Mouse (Mus musculus) CD8-positive naive resting alpha-beta T cell, adult 2 months (primary cell): ENCODE measurements around the gene Elf2.
A peak's percentile ranks its signal among the peaks of the same experiment; 100 is the strongest.

Source experiments
- DNase-seq, 2 experiments: peaks; one replicate each; pipeline ENCODE4 v3.0.0; 2022; ENCODE audit warnings: low read depth in 2 of 2, low spot score in 2 of 2

The Elf2 gene

GRCm38 (mm10) chr3:51340552-51341267 is at the start of gene Elf2:
Gene Elf2 (minus strand): TSS chr3:51340663.
- DNase-seq = peak; percentile 76 to 78

GRCm38 (mm10) chr3:51388904-51389303 is 48.4 kb upstream of the Elf2 start:
- no peak for DNase-seq

- DNase-seq = no peak
Observed at GRCm38 (mm10) chr3:51387868-51388381, 47.5 kb upstream of the Elf2 start.

- no peak for DNase-seq
Observed at GRCm38 (mm10) chr3:51387134-51387451, 46.6 kb upstream of the Elf2 start.

GRCm38 (mm10) chr3:51386441-51387133 is 46.1 kb upstream of the Elf2 start:
- DNase-seq = no peak

GRCm38 (mm10) chr3:51383409-51383808 is 42.9 kb upstream of the Elf2 start:
- DNase-seq = no peak

- DNase-seq = no peak
Observed at GRCm38 (mm10) chr3:51380660-51381014, 40.2 kb upstream of the Elf2 start.

GRCm38 (mm10) chr3:51379786-51380659 is 39.6 kb upstream of the Elf2 start:
- no peak for DNase-seq

GRCm38 (mm10) chr3:51378665-51378946 is 38.1 kb upstream of the Elf2 start:
- DNase-seq = no peak

- DNase-seq = peak in 1 of 2 experiments; percentile 33
Observed at GRCm38 (mm10) chr3:51377878-51378664, 37.6 kb upstream of the Elf2 start.

- peak; percentile 45 to 61 for DNase-seq
Observed at GRCm38 (mm10) chr3:51375307-51376265, 35.1 kb upstream of the Elf2 start.

GRCm38 (mm10) chr3:51373544-51373943 is 33.1 kb upstream of the Elf2 start:
- no peak for DNase-seq

GRCm38 (mm10) chr3:51372883-51373282 is 32.4 kb upstream of the Elf2 start:
- no peak for DNase-seq

GRCm38 (mm10) chr3:51371826-51372225 is 31.4 kb upstream of the Elf2 start:
- DNase-seq = no peak

GRCm38 (mm10) chr3:51368011-51368410 is 27.5 kb upstream of the Elf2 start:
- DNase-seq = no peak

GRCm38 (mm10) chr3:51366926-51367325 is 26.5 kb upstream of the Elf2 start:
- no peak for DNase-seq

- DNase-seq = no peak
Observed at GRCm38 (mm10) chr3:51365517-51365882, 25.0 kb upstream of the Elf2 start.

GRCm38 (mm10) chr3:51364703-51365516 is 24.4 kb upstream of the Elf2 start:
- peak; percentile 67 to 74 for DNase-seq

GRCm38 (mm10) chr3:51361066-51361465 is 20.6 kb upstream of the Elf2 start:
- DNase-seq = no peak
